In genomic region chr9:57633481-57634024, GRCm38 (mm10) we compare ENCODE assay signal across 10 mouse cellular contexts. TPM values are rescaled to one million over a fixed set of nuclear protein-coding genes. Genes with fewer than 3 reads are reported as not detected.
DNase-seq lines count a peak whose midpoint lies in the region; ATAC-seq and TF ChIP-seq lines count a peak whose summit lies in the region.
"Had no signal": no experiment of that assay in that cellular context is flagged by ENCODE, and none has a peak within 500 bp of the region (broad histone marks: within the 10 kb centered on the region; RNA-seq: fewer than 3 reads in every experiment).

No protein-coding gene starts in this region.

- peaks cover 23% of the 10 kb centered on the region for H3K36me3 ChIP-seq in C2C12 (ENCODE audit: control insufficient read depth, insufficient read depth)
- H3K36me3 ChIP-seq in neural tube, embryonic 15.5 days: peaks cover 33% of the 10 kb centered on the region
- H3K36me3 ChIP-seq in heart, embryonic 12.5 days: peaks cover 30% of the 10 kb centered on the region

- WGBS in neural tube, embryonic 15.5 days: 50% methylated on average over 4 of the region's 4 CpGs
- WGBS in heart, embryonic 12.5 days: 36% methylated on average over 4 of the region's 4 CpGs

- no peak overlapping the region for H3K4me2 ChIP-seq in neural tube, embryonic 15.5 days
- no peak overlapping the region for H3K4me2 ChIP-seq in heart, embryonic 12.5 days
- H3K4me2 ChIP-seq: neural tube, embryonic 13.5 days had no signal

- H3K9ac ChIP-seq in neural tube, embryonic 15.5 days (replicated peaks): no peak overlapping the region
- H3K9ac ChIP-seq in heart, embryonic 12.5 days: no peak overlapping the region

- peaks cover 58% of the 10 kb centered on the region for H3K79me3 ChIP-seq in C2C12 (ENCODE audit: low read depth)

- no peaks in the 10 kb centered on the region for H3K27me3 ChIP-seq in C2C12 (ENCODE audit: control insufficient read depth, insufficient read depth, insufficient read length)
- H3K27me3 ChIP-seq in neural tube, embryonic 15.5 days (replicated peaks): no peaks in the 10 kb centered on the region
- no peaks in the 10 kb centered on the region for H3K27me3 ChIP-seq in heart, embryonic 12.5 days (replicated peaks)
- H3K27me3 ChIP-seq: neural tube, embryonic 13.5 days had no signal

- TF ChIP-seq CTCF in C2C12 (IDR thresholded peaks at IDR 0.05; ENCODE audit: control insufficient read depth, insufficient read depth, insufficient read length): peak; percentile 28

- intact Hi-C loops in left cerebral cortex, postnatal 4 days (cut with DNase I): no loop called here

- DNase-seq in left cerebral cortex, adult 9 months (ENCODE audit: low spot score in 2 of 2): peak; percentile 47 to 58
- no peak for DNase-seq in left cerebral cortex, postnatal 4 days
- DNase-seq in adrenal gland, postnatal 25 days: no peak

- peaks cover 32% of the 10 kb centered on the region for H3K4me1 ChIP-seq in neural tube, embryonic 15.5 days
- peaks cover 48% of the 10 kb centered on the region for H3K4me1 ChIP-seq in heart, embryonic 12.5 days (replicated peaks)

- peaks cover 75% of the 10 kb centered on the region for H3K79me2 ChIP-seq in C2C12 (ENCODE audit: control insufficient read depth, insufficient read depth)

- no peak overlapping the region for H3K27ac ChIP-seq in neural tube, embryonic 15.5 days (replicated peaks)
- no peak overlapping the region for H3K27ac ChIP-seq in heart, embryonic 12.5 days (ENCODE audit: poor library complexity, severe bottlenecking)
- H3K27ac ChIP-seq: neural tube, embryonic 13.5 days had no signal

- peak; percentile 70 for ATAC-seq in activated CD4-positive, CD25-positive, alpha-beta regulatory T cell, adult 4 months
- ATAC-seq in megakaryocyte-erythroid progenitor cell, adult 5-6 weeks (replicated peaks; ENCODE audit: low FRiP score, low TSS enrichment, poor library complexity, severe bottlenecking): peak; percentile 72
- ATAC-seq in neural tube, embryonic 15.5 days (ENCODE audit: low FRiP score): no peak
- ATAC-seq in heart, embryonic 12.5 days (ENCODE audit: insufficient number of reproducible peaks, low FRiP score): no peak

- no peaks in the 10 kb centered on the region for H3K9me3 ChIP-seq in neural tube, embryonic 15.5 days (replicated peaks)
- no peaks in the 10 kb centered on the region for H3K9me3 ChIP-seq in heart, embryonic 12.5 days (replicated peaks)
- H3K9me3 ChIP-seq: neural tube, embryonic 13.5 days had no signal

- H3K4me3 ChIP-seq in C2C12 (ENCODE audit: insufficient read depth, poor library complexity, severe bottlenecking): no peak overlapping the region
- H3K4me3 ChIP-seq in neural tube, embryonic 15.5 days (replicated peaks): no peak overlapping the region
- no peak overlapping the region for H3K4me3 ChIP-seq in heart, embryonic 12.5 days
- H3K4me3 ChIP-seq: neural tube, embryonic 13.5 days had no signal

- H3ac ChIP-seq in C2C12 (ENCODE audit: control insufficient read depth, insufficient read length, low read depth): no peak overlapping the region

TF ChIP-seq in C2C12, 6 proteins besides CTCF, POLR2A, EP300 and RAD21:
- TF ChIP-seq MYOD1 (IDR thresholded peaks at IDR 0.05; ENCODE audit: control insufficient read depth, insufficient read length, low read depth) (peak; percentile 89), MAX (IDR thresholded peaks at IDR 0.05) (no peak)

RNA-seq across cellular contexts. Expression of gene Lman1l, which starts 13.0 kb away (rescaled TPM):
- under 1 TPM in 1 of 2 experiments, not detected in 1; 0.22 TPM for total RNA-seq in left cerebral cortex, postnatal 4 days (2021)
- 0.68 TPM for polyA plus RNA-seq in C2C12 (2012; fragmentation: generic; extraction: Trizol)
- polyA plus RNA-seq in activated CD4-positive, CD25-positive, alpha-beta regulatory T cell, adult 4 months (2017; shearing (Covaris generic)): not detected
- total RNA-seq in megakaryocyte-erythroid progenitor cell, adult 5-6 weeks (2014; fragmentation: Nextera tagmentation): not detected in 2 replicates
- not detected in 2 replicates for total RNA-seq in megakaryocyte-erythroid progenitor cell, adult 5-6 weeks (2017)
- not detected in 2 replicates for polyA plus RNA-seq in neural tube, embryonic 15.5 days (2015; fragmentation: Nextera tagmentation; extraction: Ambion mirVana)
- total RNA-seq in adrenal gland, postnatal 25 days (2021): not detected in 2 replicates
- not detected in 2 replicates for polyA plus RNA-seq in heart, embryonic 12.5 days (2016; fragmentation: Nextera tagmentation; extraction: Ambion mirVana)
- total RNA-seq: layer of hippocampus, postnatal 10 days had no signal
- polyA plus RNA-seq: neural tube, embryonic 13.5 days had no signal

RNA-seq across cellular contexts. Expression of gene Csk, which starts 19.9 kb away (rescaled TPM):
- total RNA-seq in left cerebral cortex, postnatal 4 days (2021): 100 to 1,000 TPM; 133 to 137 TPM
- 66.2 TPM for polyA plus RNA-seq in C2C12 (2012; fragmentation: generic; extraction: Trizol)
- 100 to 1,000 TPM; 118 to 146 TPM for polyA plus RNA-seq in activated CD4-positive, CD25-positive, alpha-beta regulatory T cell, adult 4 months (2017; shearing (Covaris generic))
- 151 and 213 TPM in 2 replicates for total RNA-seq in megakaryocyte-erythroid progenitor cell, adult 5-6 weeks (2014; fragmentation: Nextera tagmentation)
- 158 and 213 TPM in 2 replicates for total RNA-seq in megakaryocyte-erythroid progenitor cell, adult 5-6 weeks (2017)
- polyA plus RNA-seq in neural tube, embryonic 15.5 days (2015; fragmentation: Nextera tagmentation; extraction: Ambion mirVana): 43.1 and 50.0 TPM in 2 replicates
- total RNA-seq in adrenal gland, postnatal 25 days (2021): 70.4 and 105 TPM in 2 replicates
- polyA plus RNA-seq in heart, embryonic 12.5 days (2016; fragmentation: Nextera tagmentation; extraction: Ambion mirVana): 16.4 TPM in 2 replicates

RNA-seq across cellular contexts. Expression of gene Cplx3, which starts 27.5 kb away (rescaled TPM):
- 1 to 10 TPM; 5.6 to 7.6 TPM for total RNA-seq in left cerebral cortex, postnatal 4 days (2021)
- polyA plus RNA-seq in C2C12 (2012; fragmentation: generic; extraction: Trizol): 0.06 TPM
- not detected for polyA plus RNA-seq in activated CD4-positive, CD25-positive, alpha-beta regulatory T cell, adult 4 months (2017; shearing (Covaris generic))
- not detected in 2 replicates for total RNA-seq in megakaryocyte-erythroid progenitor cell, adult 5-6 weeks (2014; fragmentation: Nextera tagmentation)
- total RNA-seq in megakaryocyte-erythroid progenitor cell, adult 5-6 weeks (2017): not detected in 2 replicates
- 0.11 and 0.23 TPM in 2 replicates for polyA plus RNA-seq in neural tube, embryonic 15.5 days (2015; fragmentation: Nextera tagmentation; extraction: Ambion mirVana)
- total RNA-seq in adrenal gland, postnatal 25 days (2021): not detected in 2 replicates
- polyA plus RNA-seq in heart, embryonic 12.5 days (2016; fragmentation: Nextera tagmentation; extraction: Ambion mirVana): not detected in 2 replicates
- polyA plus RNA-seq: neural tube, embryonic 13.5 days had no signal

RNA-seq across cellular contexts. Expression of gene Ulk3, which starts 44.3 kb away (rescaled TPM):
- total RNA-seq in left cerebral cortex, postnatal 4 days (2021): 10 to 100 TPM; 35.2 to 38.9 TPM
- polyA plus RNA-seq in C2C12 (2012; fragmentation: generic; extraction: Trizol): 5.4 TPM
- polyA plus RNA-seq in activated CD4-positive, CD25-positive, alpha-beta regulatory T cell, adult 4 months (2017; shearing (Covaris generic)): 10 to 100 TPM; 25.1 to 29.3 TPM
- total RNA-seq in megakaryocyte-erythroid progenitor cell, adult 5-6 weeks (2014; fragmentation: Nextera tagmentation): 8.7 and 16.7 TPM in 2 replicates
- total RNA-seq in megakaryocyte-erythroid progenitor cell, adult 5-6 weeks (2017): 2.6 and 3.8 TPM in 2 replicates
- polyA plus RNA-seq in neural tube, embryonic 15.5 days (2015; fragmentation: Nextera tagmentation; extraction: Ambion mirVana): 32.1 and 36.5 TPM in 2 replicates
- total RNA-seq in adrenal gland, postnatal 25 days (2021): 18.3 and 27.5 TPM in 2 replicates
- polyA plus RNA-seq in heart, embryonic 12.5 days (2016; fragmentation: Nextera tagmentation; extraction: Ambion mirVana): 18.1 and 19.5 TPM in 2 replicates

RNA-seq across cellular contexts. Expression of gene Cyp1a2, which starts 50.0 kb away (rescaled TPM):
- total RNA-seq in left cerebral cortex, postnatal 4 days (2021): not detected
- not detected for polyA plus RNA-seq in C2C12 (2012; fragmentation: generic; extraction: Trizol)
- not detected for polyA plus RNA-seq in activated CD4-positive, CD25-positive, alpha-beta regulatory T cell, adult 4 months (2017; shearing (Covaris generic))
- total RNA-seq in megakaryocyte-erythroid progenitor cell, adult 5-6 weeks (2014; fragmentation: Nextera tagmentation): not detected in 2 replicates
- not detected in 2 replicates for total RNA-seq in megakaryocyte-erythroid progenitor cell, adult 5-6 weeks (2017)
- not detected in 2 replicates for polyA plus RNA-seq in neural tube, embryonic 15.5 days (2015; fragmentation: Nextera tagmentation; extraction: Ambion mirVana)
- 5.5 TPM in 1 of 2 replicates, not detected in the other for total RNA-seq in adrenal gland, postnatal 25 days (2021)
- polyA plus RNA-seq in heart, embryonic 12.5 days (2016; fragmentation: Nextera tagmentation; extraction: Ambion mirVana): not detected in 2 replicates
- total RNA-seq: layer of hippocampus, postnatal 10 days had no signal
- polyA plus RNA-seq: neural tube, embryonic 13.5 days had no signal

Comparison
In these comparisons a context has a peak if more than half of its experiments do, and no peak if none do; other contexts are left out.
1. DNase-seq: peak in left cerebral cortex, adult 9 months (2 of 2); none in left cerebral cortex, postnatal 4 days (single experiment) and adrenal gland, postnatal 25 days (single experiment).
2. ATAC-seq: peak in activated CD4-positive, CD25-positive, alpha-beta regulatory T cell, adult 4 months (single experiment) and megakaryocyte-erythroid progenitor cell, adult 5-6 weeks (single experiment); none in neural tube, embryonic 15.5 days (single experiment) and heart, embryonic 12.5 days (single experiment).